Mouse (Mus musculus) lung, postnatal 0 days (tissue): ENCODE data around the gene Adam19.

Source experiments
- CTCF ChIP-seq: IDR thresholded peaks from 2 replicates; pipeline ENCODE4 v1.5.1; 2016; ENCODE audit warnings: antibody characterized with exemption, mild to moderate bottlenecking
- EP300 ChIP-seq: IDR thresholded peaks from 2 replicates; pipeline ENCODE4 v1.6.1; 2016; ENCODE audit warnings: antibody characterized with exemption, mild to moderate bottlenecking, control low read depth

DNA sequence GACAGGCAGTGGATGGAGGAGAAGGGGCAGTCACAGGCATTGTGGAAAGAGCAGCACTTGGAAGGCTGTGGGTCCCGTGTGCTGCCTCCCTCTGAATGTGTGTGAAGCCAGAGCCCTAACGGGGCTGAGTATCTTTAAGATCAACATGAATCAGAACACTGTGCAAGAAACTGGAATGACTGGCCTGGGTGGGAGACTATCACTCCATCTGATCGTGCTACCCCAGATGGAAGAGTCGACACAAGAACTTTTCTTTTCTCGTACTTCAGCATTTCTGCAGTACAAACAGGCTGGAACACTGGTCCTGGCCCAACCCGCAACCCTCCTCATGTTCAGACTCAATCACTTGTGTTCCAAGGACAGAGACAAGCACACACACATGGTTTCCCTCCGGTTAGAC, 112.7 kb downstream of the Adam19 start:
- no peak for TF ChIP-seq CTCF
- no peak for TF ChIP-seq EP300
